Mouse (Mus musculus) left cerebral cortex, adult 9 months (tissue): ENCODE results near the gene Agap2.

Experiments used
- DNase-seq, 2 experiments: peaks; one replicate each; pipeline ENCODE4 v3.0.0; 2022; ENCODE audit warnings: low spot score in 2 of 2

Gene Agap2

DNA sequence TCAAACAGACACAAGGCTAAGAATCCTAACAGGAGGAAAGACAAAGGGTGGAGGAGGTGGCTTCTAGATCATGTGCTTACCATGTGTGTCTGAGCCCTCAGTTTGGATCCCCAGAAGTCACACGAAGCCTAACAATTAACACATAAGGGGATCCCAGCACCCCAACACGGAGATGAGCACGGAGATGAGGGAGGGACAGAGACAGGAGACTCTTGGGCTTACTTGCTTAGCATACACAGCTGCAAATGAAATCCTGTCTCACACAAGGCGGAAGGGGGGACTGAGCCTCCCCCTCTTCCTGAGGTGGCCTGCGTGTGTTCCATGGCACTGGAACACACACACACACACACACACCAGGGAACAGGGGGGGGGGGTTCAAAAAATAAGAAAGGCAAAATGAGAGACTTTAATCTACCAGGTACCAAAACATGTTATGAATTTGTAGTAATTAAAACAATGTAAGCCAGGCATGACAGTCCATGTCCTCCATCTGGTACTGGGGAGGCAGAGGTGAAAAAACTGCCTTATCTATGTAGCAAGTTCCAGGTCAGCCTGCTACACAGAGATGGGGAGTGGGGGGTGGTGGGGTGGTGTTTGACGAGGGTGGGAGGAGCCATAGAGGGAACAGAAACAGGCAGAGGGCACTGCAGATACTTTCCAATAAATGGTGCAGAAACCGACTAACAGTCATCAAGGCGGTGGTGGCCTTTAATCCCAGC is 60.2 kb downstream of the Agap2 start:
- no peak for DNase-seq

DNA sequence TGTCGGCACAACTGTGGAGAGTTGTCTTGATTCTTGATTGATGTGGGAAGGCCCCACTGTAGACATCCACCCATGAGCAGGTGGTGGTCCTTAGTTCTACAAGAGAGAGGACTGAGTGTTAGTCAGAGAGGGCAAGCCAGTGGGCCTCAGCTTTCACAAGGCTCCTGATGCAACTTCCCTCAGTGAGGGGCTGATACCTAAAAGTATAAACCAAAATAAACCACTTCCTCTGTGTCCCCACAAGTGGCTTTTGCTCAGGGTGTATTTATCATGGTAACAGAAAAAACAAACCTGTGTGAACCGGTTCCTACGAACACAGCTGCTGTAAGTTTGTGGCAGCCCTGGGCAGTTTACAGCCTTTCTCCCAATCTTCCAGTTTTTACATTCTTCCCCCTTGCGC is 61.4 kb downstream of the Agap2 start:
- DNase-seq: no peak

DNA sequence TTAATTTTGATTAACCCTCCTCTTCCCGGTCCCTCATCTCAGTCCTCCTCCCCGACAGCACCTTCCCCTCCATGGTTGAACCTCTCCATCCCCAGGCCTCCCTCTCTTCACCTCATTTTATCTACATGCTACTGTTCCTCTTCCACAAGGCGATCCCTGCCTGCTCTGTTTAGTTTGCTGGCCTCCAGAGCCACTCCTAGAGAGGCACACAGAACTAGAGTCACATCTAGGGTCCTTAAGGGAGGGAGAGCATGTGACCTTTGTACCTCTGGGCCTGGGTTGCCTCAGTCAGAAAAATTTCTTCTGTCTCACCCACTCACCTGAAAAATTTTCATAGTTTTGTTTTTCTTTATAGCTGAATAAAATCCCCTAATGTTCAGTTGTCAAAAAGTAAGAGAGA is 62.8 kb downstream of the Agap2 start:
- no peak for DNase-seq

DNA sequence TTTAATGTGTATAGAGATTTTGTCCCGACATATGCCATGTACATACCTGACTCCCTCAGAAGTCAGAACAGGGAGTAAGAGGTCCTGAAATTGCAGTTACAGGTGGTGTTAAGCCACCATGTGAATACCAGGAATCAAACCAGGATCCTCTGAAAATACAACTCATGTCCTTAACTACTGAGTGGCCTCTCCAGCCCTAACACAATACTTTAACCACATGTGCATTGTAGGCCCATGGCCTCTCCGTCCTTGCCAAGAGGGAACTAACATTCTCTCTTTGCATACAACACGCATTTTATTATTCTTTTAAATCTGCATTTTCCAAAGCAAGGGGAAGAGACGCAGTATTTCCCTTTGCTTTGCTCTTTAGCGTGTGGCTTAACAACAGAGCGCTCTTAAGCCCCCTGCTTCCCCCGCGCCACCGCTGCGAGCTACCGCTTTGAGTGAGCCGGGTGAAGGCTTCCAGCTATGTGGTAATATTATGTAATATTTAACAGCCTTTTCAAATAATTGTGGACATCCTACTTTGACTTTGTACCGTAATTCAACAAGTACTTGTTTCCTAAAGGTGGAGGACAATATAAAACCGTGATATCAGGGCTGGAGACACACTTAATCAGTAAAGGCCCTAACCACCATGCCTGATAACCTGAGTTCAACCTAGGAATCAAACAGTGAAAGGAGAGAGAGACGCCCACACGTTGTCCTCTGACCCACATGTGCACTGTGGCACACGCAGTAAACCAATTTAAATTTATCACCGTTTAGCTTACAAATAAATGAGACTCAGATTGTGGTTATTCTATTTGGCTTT is 63.5 kb downstream of the Agap2 start:
- no peak for DNase-seq

DNA sequence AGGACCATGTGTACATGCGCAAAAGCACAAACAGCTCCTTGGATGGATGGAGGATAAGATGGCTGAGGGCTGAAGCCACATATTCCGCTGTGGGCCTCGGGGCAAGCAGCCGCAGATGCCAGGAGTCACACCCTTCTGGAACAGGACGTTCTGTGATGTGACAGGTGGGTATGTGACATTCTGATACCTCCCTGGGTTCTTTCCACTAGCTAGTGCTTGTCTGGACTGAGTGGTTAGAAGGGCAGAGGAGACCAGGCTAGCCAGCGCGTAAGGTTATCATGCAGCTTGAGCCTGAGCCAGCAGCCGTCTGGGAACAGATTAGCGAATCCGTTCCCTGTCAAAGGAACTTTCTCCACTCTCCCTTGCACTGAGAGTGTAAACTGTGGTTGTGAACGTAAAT is 65.9 kb downstream of the Agap2 start:
- no peak for DNase-seq

DNA sequence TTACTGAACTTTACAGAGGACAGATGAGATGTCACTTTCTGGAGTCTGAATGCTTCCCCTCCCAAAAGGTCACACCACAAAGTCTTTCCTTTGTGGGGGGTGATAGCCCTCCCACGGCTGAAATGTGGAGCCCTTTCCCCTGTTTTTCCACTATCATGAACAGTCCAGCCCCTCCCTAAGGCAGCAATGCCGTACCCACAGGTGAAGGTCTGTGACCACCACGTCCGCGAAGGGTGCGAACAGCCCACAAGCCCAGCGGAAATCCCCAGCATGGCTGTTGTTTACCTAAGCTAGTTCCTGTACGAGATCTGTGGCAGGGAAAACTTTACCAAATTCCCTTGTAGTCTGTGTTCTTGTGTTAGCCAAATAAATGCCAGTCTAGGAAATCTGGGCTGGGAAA is 66.4 kb downstream of the Agap2 start:
- no peak for DNase-seq
